Mouse (Mus musculus) testis, adult 2 months (tissue): ENCODE measurements at regions not wholly inside any gene's neighbourhood (a gene's known extent, or its start where the extent isn't known, plus 50 kb on each side); places are given as distances from the start of the nearest gene placed in this dataset.

Experiments
- CTCF ChIP-seq: fragments of 200-500 bp; IDR thresholded peaks from 2 replicates; pipeline ENCODE4 v1.5.1; 2012; ENCODE audit warnings: low read depth, mild to moderate bottlenecking, inconsistent platforms, low read length, moderate library complexity; ENCODE audit not compliant: control insufficient read depth, insufficient read depth, insufficient replicate concordance
- POLR2A ChIP-seq: fragments of 200-500 bp; IDR thresholded peaks from 2 replicates; pipeline ENCODE4 v1.6.1; 2012; ENCODE audit warnings: low read depth, mild to moderate bottlenecking, inconsistent platforms, low read length, moderate library complexity; ENCODE audit not compliant: control insufficient read depth

DNA sequence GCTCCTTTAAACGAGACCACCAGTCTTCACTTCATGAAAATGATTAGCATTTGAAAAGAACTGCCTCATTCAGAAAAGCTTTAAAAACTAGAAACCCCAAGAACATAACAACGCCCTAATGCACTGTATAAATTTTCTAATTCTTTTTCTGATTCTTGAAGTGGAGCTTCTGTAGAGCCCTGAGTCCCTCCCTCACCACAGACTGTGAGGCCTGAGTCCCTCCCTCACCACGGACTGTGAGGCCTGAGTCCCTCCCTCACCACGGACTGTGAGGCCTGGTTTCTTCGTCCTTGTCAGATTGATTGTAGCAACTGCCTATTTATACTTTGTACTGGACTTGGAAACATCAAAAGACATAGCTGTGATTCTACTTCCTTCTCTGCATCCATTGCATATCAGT, 579.1 kb downstream of the Rps29 start:
- no peak for TF ChIP-seq CTCF
- TF ChIP-seq POLR2A, result no peak
